Mouse (Mus musculus) heart, postnatal 25 days (tissue): ENCODE results near the gene Dusp14. TPM values are rescaled to one million over a fixed set of nuclear protein-coding genes. Genes with fewer than 3 reads are reported as not detected.

Experiments
- DNase-seq: peaks from one replicate; pipeline ENCODE4 v3.0.0; 2022; ENCODE audit warnings: low spot score
- intact Hi-C: fragments of 180-260 bp; cut with DNase I; formaldehyde crosslinking; loops from one replicate; pipeline ENCODE4 v1.15.1; 2025
- total RNA-seq, 2 experiments: library from RNA; stranded (reverse); gene quantifications; 2 replicates each; pipeline ENCODE4 v1.2.3; 2021

Dusp14 gene
- total RNA-seq, 2 experiments from 2014 or later: 0.55 TPM; not detected in 1

- intact Hi-C loops: loop anchor here (1.0 to 5.0 kb wide), 2 partner anchors 61 to 444 kb away; partner anchors contain the start of genes Aatf, Acaca and Tada2a
Measured at GRCm38 (mm10) chr11:84068191-84069033, 649 bp downstream of the Dusp14 start.

GRCm38 (mm10) chr11:84067720-84068190, 1.3 kb downstream of the Dusp14 start:
- intact Hi-C loops: loop anchor here (1.0 to 5.0 kb wide), 2 partner anchors 62 to 445 kb away; partner anchors contain the start of genes Aatf, Acaca and Tada2a
- DNase-seq: no peak

More at GRCm38 (mm10) chr11:84068191-84069033, 649 bp downstream of the Dusp14 start:
- no peak for DNase-seq

GRCm38 (mm10) chr11:84066927-84067645, 2.0 kb downstream of the Dusp14 start:
- peak; percentile 17 for DNase-seq
- intact Hi-C loops: loop anchor here (5.0 kb wide), 1 partner anchor 445 kb away; the partner anchor contains the start of gene Aatf

DNA sequence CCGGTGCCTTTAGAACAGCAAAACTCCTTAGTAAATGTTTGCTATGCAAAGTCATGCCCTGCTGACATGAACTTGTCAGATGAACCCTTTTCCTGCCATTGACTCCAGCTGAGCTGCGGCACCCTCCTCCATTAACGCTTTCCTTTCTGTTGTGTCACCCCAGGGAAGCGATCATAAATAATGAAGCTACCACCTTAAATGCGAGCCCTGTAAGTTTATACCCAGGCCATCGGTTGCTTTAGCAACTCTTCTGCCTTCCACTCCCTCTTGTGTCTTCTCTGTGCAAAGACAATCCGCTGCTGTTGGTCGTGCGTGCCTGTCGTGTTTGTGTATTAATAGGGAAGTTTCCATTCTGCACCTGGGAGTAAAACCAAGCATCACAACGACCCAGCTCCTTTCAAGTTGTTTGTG, 3.0 kb downstream of the Dusp14 start:
- no peak for DNase-seq
- intact Hi-C loops: loop anchor here (5.0 kb wide), 1 partner anchor 446 kb away; the partner anchor contains the start of gene Aatf

GRCm38 (mm10) chr11:84063631-84064209, 5.3 kb downstream of the Dusp14 start:
- intact Hi-C loops: no loop called here
- DNase-seq: no peak

DNA sequence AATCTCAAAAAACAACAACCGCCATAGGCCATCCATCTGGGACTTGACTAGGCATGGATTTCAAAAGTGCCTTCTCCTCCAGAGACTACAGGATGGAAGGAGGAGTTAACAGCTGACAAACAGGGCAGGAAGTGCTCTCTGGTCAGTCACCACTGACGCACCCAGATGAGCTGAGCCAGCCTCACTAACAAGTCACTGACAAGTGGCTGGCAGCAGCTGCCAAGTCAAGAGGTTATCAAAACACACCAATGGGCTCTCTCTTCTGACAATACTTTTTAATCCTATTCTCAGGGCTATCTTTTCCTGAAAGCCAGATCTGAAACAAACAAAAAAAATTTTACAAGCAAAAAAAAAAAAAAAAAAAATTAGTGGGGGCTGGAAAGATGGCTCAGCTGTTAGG, 6.3 kb downstream of the Dusp14 start:
- DNase-seq: no peak
- intact Hi-C loops: no loop called here

- intact Hi-C loops: no loop called here
- DNase-seq: no peak
Measured at GRCm38 (mm10) chr11:84061881-84062280, 7.2 kb downstream of the Dusp14 start.

DNA sequence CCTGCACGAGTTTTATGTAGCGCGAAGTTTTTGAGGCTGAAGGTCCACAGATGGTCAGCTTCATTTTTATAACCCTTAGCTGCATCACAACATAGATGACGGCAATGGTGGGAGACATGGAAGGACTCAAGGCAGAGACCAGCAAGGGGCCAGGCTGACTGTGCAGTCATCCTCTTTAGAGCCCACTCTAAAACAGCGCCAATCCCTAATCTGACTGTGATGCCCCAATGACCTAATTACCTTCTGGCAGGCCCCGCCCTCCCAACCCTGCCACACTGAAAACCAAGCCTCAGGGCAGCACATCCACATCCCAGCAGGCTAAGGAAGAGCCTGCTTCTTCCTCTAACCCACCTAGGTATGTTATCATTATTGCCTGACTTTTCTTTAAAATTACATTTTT, 8.4 kb downstream of the Dusp14 start:
- DNase-seq: no peak
- intact Hi-C loops: no loop called here

DNA sequence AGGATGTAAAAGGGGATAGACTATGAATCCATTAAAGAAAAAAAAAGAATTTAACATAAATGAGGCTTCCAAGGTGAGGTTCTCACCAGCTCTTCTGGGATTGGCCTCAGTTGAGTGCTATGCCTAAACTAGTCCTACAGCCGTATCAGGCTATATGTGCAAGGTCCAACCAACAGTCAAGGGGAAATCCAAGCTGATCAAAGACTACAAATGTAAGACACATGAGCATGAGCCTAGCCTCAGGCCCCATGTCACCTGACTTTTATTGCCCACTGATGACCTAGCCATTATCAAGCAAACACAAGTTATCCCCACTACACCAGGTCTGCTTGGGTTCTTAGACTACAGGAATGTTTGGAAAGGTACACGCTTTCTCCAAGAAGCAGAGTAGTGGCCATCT, 9.3 kb downstream of the Dusp14 start:
- intact Hi-C loops: no loop called here
- DNase-seq: no peak

DNA sequence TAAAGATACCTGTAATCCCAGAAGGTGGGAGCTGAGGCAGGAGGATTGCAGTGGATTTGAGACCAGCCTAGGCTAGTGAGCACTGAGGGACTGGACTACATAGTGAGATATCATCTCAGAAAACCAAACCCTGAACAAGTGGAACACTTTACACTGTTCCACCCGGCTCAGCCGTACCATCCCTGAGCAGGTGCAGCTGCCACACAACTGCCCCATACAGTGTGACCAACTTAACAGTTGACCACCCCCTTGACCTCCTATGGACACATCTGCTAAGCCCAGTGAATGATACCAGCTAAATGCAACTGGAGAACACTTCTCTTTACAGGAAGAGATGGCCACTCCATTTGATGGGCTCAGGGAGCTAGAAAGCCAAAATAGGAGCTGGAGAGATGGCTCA, 11.6 kb downstream of the Dusp14 start:
- intact Hi-C loops: no loop called here
- no peak for DNase-seq

DNA sequence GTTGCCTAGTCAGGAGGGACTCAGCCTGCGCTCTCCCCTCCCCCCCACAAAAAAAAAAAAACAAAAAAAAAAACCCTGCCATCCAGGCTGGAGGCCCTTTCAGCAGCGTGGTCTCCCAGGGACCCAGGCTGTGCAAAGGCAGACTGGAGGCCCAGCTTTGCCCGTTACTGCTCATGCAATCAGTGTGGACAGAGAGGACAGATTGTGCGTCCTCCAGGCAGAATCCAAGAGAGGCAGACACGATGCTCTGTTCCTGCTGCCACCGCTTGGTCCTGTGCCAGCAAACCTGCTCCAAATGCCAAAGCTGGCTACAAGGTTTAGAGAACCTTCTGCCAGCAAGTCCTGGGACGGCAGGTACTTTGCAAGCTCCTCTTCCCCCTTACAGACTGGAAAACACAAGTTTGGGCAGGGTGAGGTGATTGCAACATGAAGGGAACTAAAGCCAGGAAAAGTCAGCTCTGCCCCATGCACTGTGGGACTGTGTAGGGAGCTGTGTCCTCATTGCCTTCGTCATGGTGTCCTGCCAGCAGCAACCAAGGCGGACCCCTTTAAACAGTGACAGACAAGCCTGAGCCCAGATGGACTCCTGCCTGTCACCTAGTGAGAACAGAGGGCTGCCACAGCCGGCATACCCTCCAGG, 15.4 kb downstream of the Dusp14 start:
- no peak for DNase-seq
- intact Hi-C loops: no loop called here

- intact Hi-C loops: no loop called here
- DNase-seq: no peak
Measured at GRCm38 (mm10) chr11:84053055-84053454, 16.0 kb downstream of the Dusp14 start.

DNA sequence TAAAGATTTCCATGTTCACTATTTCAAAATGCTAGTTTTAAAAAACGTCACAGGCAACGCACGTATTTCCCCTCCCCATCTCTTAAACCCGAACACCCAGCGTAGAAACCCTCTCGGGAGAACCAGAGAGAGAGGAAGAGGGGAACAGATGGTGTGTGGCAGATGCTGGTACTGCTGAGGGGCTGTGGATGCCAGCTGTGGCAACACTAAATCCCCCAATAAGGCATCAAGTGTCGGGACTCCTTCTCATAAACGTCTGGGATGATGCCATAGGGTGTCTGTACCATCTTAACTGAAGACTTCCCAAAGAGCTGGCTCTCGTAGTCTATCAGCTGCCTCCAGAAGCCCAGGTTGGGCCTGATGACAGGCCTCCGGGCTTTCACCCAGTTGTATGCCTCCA, 20.6 kb downstream of the Dusp14 start:
- intact Hi-C loops: no loop called here
- no peak for DNase-seq

DNA sequence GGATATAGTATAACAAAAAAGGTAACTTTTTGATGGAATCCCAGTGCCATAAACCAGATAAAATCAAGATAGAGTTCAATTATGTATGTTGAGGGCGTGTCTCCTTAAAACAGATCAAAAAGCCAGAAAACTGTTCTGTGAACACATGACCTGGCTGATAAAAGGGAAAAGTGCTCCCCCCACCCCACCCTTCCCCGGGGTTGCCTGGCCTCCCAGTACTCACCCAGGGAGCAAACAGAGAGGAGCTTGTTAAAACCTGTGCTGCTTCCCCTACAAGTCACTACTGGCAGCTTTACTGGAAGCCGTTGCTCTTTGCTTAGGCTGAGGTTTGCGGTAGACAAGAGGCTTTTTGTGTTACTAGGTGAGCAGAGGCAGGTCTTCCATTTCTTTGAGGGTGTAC, 21.8 kb downstream of the Dusp14 start:
- intact Hi-C loops: no loop called here
- no peak for DNase-seq

DNA sequence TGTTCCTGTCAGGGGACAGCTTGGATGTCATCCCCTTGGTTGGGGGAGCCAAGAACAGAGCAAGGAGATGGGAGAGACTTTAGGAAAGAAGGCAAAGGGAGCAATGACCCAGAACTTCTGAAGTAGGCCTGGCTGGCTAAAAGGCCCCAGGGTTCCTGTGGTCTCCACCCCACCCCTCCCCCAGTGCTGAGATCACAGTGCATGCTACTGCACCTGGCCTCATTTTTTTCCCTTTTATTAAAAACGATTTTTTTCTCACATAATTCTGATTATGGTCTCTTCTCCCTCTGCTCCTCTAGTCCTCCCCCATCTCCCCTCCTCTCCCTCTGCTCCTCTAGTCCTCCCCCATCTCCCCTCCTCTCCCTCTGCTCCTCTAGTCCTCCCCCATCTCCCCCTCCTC, 24.1 kb downstream of the Dusp14 start:
- intact Hi-C loops: no loop called here
- no peak for DNase-seq

GRCm38 (mm10) chr11:84042808-84043762, 26.0 kb downstream of the Dusp14 start:
- intact Hi-C loops: no loop called here
- no peak for DNase-seq

DNA sequence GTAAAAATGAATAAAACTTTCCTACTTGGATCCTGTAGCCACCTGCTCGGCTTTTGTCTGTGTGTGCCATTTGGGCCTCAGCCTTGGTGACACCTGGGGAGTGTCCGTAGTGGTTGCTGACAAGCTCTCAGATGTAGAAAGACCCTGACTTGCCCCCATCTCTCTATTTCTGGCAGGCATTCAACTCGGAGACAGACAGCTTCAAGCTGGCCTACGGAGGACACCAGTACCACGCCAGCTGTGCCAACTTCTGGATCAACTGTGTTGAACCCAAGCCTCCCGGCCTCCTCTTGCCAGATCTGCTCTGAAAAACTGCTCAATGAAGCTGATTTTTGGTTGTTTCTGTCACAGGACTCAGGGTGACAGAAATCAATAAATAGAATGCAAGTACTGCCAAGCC, 28.4 kb downstream of the Dusp14 start:
- intact Hi-C loops: no loop called here
- no peak for DNase-seq

DNA sequence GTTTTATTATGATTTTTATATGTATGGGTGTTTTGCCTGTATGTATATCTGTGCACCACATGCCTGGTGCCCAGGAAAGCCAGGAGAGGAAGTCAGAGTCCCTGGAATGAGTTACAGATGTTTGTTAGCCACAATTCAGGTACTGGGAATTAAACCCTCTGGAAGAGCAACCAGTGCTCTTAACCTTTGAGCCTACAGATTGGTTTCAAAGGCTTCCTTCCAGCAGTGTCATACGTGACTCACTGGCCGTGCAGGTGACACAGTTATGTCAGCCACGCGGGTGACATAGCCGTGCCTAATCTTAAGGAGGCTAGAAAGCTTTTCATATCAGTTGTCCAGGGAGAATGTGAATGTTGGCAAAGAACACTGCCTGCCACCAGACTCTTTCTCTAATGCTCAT, 35.4 kb downstream of the Dusp14 start:
- intact Hi-C loops: loop anchor here (2.0 kb wide), 1 partner anchor 249 kb away; no protein-coding TSS in a partner anchor
- no peak for DNase-seq

- no peak for DNase-seq
Measured at GRCm38 (mm10) chr11:84032559-84032958, 36.5 kb downstream of the Dusp14 start.

More at GRCm38 (mm10) chr11:84032559-84032958, 36.5 kb downstream of the Dusp14 start:
- intact Hi-C loops: loop anchor here (2.0 kb wide), 1 partner anchor 248 kb away; no protein-coding TSS in a partner anchor
